Mouse (Mus musculus): Measurements from ENCODE around the gene Esyt2.

DNA sequence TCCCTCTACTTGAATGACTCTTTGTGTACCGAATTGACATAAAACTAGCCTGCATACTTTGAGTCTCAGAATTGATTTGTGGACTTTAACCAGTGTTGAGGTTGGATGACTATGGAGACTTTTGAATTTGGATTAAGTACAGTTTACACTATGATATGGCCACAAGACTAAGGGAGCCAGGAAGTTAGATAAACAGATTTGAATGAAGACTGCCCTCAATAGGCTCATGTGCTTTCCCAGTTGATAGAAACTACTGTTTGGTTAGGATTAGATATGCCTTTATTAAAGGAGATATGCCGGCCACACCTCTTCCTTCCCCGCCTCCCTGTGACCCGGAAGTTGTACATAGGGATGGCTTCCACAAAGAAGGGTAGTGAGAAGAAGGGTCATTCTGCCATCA is 5.4 kb upstream of the Esyt2 start:
- TF ChIP-seq CTCF (IDR thresholded peaks at IDR 0.05; ENCODE audit: borderline replicate concordance, control insufficient read depth, extremely low read depth, insufficient read depth, low read length, poor library complexity) (no peak), POLR2A (IDR thresholded peaks at IDR 0.05; ENCODE audit: control insufficient read depth, extremely low read depth, insufficient read depth, low read length, poor library complexity) (no peak)
